Comparison of ENCODE assay signal across 21 mouse cellular contexts in the genomic region with DNA sequence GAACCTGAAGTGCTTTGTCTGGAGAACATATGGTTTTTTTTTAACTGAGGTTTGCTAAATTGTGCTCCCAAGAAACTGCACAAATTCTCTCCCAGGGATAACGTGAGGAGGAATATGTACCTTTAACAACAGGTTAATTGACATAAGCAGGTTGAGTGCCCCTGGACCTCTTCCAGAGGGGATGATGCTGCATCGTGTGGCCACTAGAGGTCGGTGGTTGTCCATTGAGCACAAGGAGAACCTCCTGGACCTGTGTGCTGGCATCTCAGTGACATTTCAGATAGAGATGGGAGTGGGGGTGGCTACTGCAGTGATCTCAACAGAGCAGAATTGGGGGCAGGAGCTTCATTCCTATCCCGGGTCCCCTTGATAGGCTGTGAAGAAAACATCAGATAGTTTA. TPM values are rescaled to one million over a fixed set of nuclear protein-coding genes. Genes with fewer than 3 reads are reported as not detected.
A peak's percentile ranks its signal among the peaks of the same experiment; 100 is the strongest.
DNase-seq lines count a peak whose midpoint lies in the region; ATAC-seq and TF ChIP-seq lines count a peak whose summit lies in the region.
"Not testable (repeated sequence)": the region's sequence is repeated elsewhere in the genome, so short reads cannot be mapped to it uniquely, and the experiment has no call there.
"Had no signal": no experiment of that assay in that cellular context is flagged by ENCODE, and none has a peak within 500 bp of the region (broad histone marks: within the 10 kb centered on the region; RNA-seq: fewer than 3 reads in every experiment).

No protein-coding gene starts in this region.

- intact Hi-C loops in gastrocnemius, adult 2 months (cut with DNase I): not testable (repeated sequence)

- 52% methylated on average over 4 of the region's 4 CpGs for whole genome bisulfite sequencing in lung, embryonic 14.5 days

- H3K4me2 ChIP-seq in lung, embryonic 14.5 days: not testable (repeated sequence)

- not testable (repeated sequence) for TF ChIP-seq POLR2A in ES-Bruce4 (IDR thresholded peaks at IDR 0.05; ENCODE audit: insufficient read depth, low read length)

- not testable (repeated sequence) for ATAC-seq in lung, embryonic 14.5 days (ENCODE audit: insufficient read depth)

- not testable (repeated sequence) for H3K27me3 ChIP-seq in ES-Bruce4 (ENCODE audit: control insufficient read depth, insufficient read depth, low read length, poor library complexity, severe bottlenecking); lung, embryonic 14.5 days (ENCODE audit: insufficient read depth, low read length)

- not testable (repeated sequence) for TF ChIP-seq EP300 in ES-Bruce4 (IDR thresholded peaks at IDR 0.05; ENCODE audit: insufficient read depth, low read depth, low read length)

- not testable (repeated sequence) for H3K4me3 ChIP-seq in ES-Bruce4 (ENCODE audit: low read depth, low read length); gastrocnemius, adult 2 months; lung, embryonic 14.5 days (ENCODE audit: low read depth, low read length)

- not testable (repeated sequence) for H3K36me3 ChIP-seq in ES-Bruce4 (ENCODE audit: control insufficient read depth, insufficient read depth, low read length, poor library complexity, severe bottlenecking); lung, embryonic 14.5 days (ENCODE audit: insufficient read depth)

- not testable (repeated sequence) for H3K27ac ChIP-seq in ES-Bruce4 (ENCODE audit: insufficient read depth, low read length); gastrocnemius, adult 2 months; lung, embryonic 14.5 days (ENCODE audit: low read depth)

- not testable (repeated sequence) for H3K9ac ChIP-seq in ES-Bruce4 (ENCODE audit: low read depth, poor library complexity, severe bottlenecking); lung, embryonic 14.5 days

- H3K4me1 ChIP-seq in ES-Bruce4 (ENCODE audit: control insufficient read depth, insufficient read depth, low read length); lung, embryonic 14.5 days (ENCODE audit: insufficient read depth): not testable (repeated sequence)

- peak; percentile 21 for TF ChIP-seq CTCF in ES-Bruce4 (IDR thresholded peaks at IDR 0.05; ENCODE audit: low read depth, low read length)
- TF ChIP-seq CTCF in gastrocnemius, adult 2 months (IDR thresholded peaks at IDR 0.05): peak; percentile 49
- TF ChIP-seq CTCF in lung, embryonic 14.5 days (IDR thresholded peaks at IDR 0.05; ENCODE audit: low read depth): peak; percentile 17; the same call in 1 of the 2 replicates

- H3K9me3 ChIP-seq in ES-Bruce4 (replicated peaks; ENCODE audit: control insufficient read depth, insufficient read depth, low read length, poor library complexity, severe bottlenecking): peaks cover 11% of the 10 kb centered on the region
- H3K9me3 ChIP-seq in lung, embryonic 14.5 days (ENCODE audit: low read depth, low read length): not testable (repeated sequence)

- DNase-seq in adrenal gland, postnatal 25 days: peak; percentile 38
- DNase-seq in cerebellum, adult 9-10 months: peak; percentile 73
- DNase-seq in gastrocnemius, adult 2 months: peak; percentile 30
- DNase-seq in kidney, adult 8-10 months: peak; percentile 46 to 75
- peak; percentile 13 to 26 for DNase-seq in left cerebral cortex, adult 18-20 months (ENCODE audit: low spot score in 2 of 2)
- DNase-seq in lung, embryonic 14.5 days: peak; percentile 9
- DNase-seq in thymus, postnatal 14 days: peak; percentile 6

RNA-seq across cellular contexts. Expression of gene Gm6309, which starts 2.2 kb away (rescaled TPM):
- polyA plus RNA-seq in ES-Bruce4 (2011; ENCODE audit: insufficient read depth, insufficient read length, low read depth, missing spikeins): not detected in 2 replicates
- not detected in 2 replicates for total RNA-seq in adrenal gland, postnatal 25 days (2021)
- not detected for total RNA-seq in gastrocnemius, adult 2 months (2021)
- total RNA-seq in left cerebral cortex, adult 18-20 months (2021): not detected
- not detected in 2 replicates for polyA plus RNA-seq in lung, embryonic 14.5 days (2014; fragmentation: Nextera tagmentation; extraction: Ambion mirVana)
- total RNA-seq: granulocyte monocyte progenitor cell, adult 5-6 weeks; hematopoietic stem cell, adult 5-6 weeks; layer of hippocampus, adult 18-20 months; left cerebral cortex, adult 8-10 months; monocyte, adult 5-6 weeks had no signal
- polyA plus RNA-seq: activated CD4-positive, CD25-positive, alpha-beta regulatory T cell, adult 4 months; forebrain, embryonic 13.5 days; heart, embryonic 14.5 days; inflammation-experienced regulatory T-cells, adult 6 months; limb, embryonic 13.5 days; lung, embryonic 16.5 days; midbrain, embryonic 10.5 days; neural tube, embryonic 13.5 days had no signal

RNA-seq across cellular contexts. Expression of gene 1700001J03Rik, which starts 12.4 kb away (rescaled TPM):
- polyA plus RNA-seq in ES-Bruce4 (2011; ENCODE audit: insufficient read depth, insufficient read length, low read depth, missing spikeins): 0.94 TPM in 1 of 2 replicates, not detected in the other
- 2.1 TPM in 1 of 2 replicates, not detected in the other for total RNA-seq in adrenal gland, postnatal 25 days (2021)
- total RNA-seq in gastrocnemius, adult 2 months (2021): 1 to 10 TPM in 1 of 2 experiments, under 1 TPM in 1; 0.79 to 1.4 TPM
- under 1 TPM; 0.88 to 0.91 TPM for total RNA-seq in left cerebral cortex, adult 18-20 months (2021)
- not detected in 2 replicates for polyA plus RNA-seq in lung, embryonic 14.5 days (2014; fragmentation: Nextera tagmentation; extraction: Ambion mirVana)
- total RNA-seq: granulocyte monocyte progenitor cell, adult 5-6 weeks; hematopoietic stem cell, adult 5-6 weeks; monocyte, adult 5-6 weeks had no signal
- polyA plus RNA-seq: forebrain, embryonic 13.5 days; heart, embryonic 14.5 days; limb, embryonic 13.5 days; lung, embryonic 16.5 days; midbrain, embryonic 10.5 days had no signal

RNA-seq across cellular contexts. Expression of gene Gm5565, which starts 12.4 kb away (rescaled TPM):
- not detected in 2 replicates for polyA plus RNA-seq in ES-Bruce4 (2011; ENCODE audit: insufficient read depth, insufficient read length, low read depth, missing spikeins)
- total RNA-seq in adrenal gland, postnatal 25 days (2021): not detected in 2 replicates
- total RNA-seq in gastrocnemius, adult 2 months (2021): not detected
- total RNA-seq in left cerebral cortex, adult 18-20 months (2021): not detected
- polyA plus RNA-seq in lung, embryonic 14.5 days (2014; fragmentation: Nextera tagmentation; extraction: Ambion mirVana): not detected in 2 replicates
- total RNA-seq: granulocyte monocyte progenitor cell, adult 5-6 weeks; hematopoietic stem cell, adult 5-6 weeks; layer of hippocampus, adult 18-20 months; left cerebral cortex, adult 8-10 months; monocyte, adult 5-6 weeks had no signal
- polyA plus RNA-seq: activated CD4-positive, CD25-positive, alpha-beta regulatory T cell, adult 4 months; forebrain, embryonic 13.5 days; heart, embryonic 14.5 days; inflammation-experienced regulatory T-cells, adult 6 months; limb, embryonic 13.5 days; lung, embryonic 16.5 days; midbrain, embryonic 10.5 days; neural tube, embryonic 13.5 days had no signal

RNA-seq across cellular contexts. Expression of gene Rnf6, which starts 48.6 kb away (rescaled TPM):
- 29.6 and 40.2 TPM in 2 replicates for polyA plus RNA-seq in ES-Bruce4 (2011; ENCODE audit: insufficient read depth, insufficient read length, low read depth, missing spikeins)
- 69.2 and 69.8 TPM in 2 replicates for total RNA-seq in adrenal gland, postnatal 25 days (2021)
- 10 to 100 TPM; 40.9 to 41.5 TPM for total RNA-seq in gastrocnemius, adult 2 months (2021)
- total RNA-seq in left cerebral cortex, adult 18-20 months (2021): 10 to 100 TPM; 69.1 to 75.4 TPM
- 32.7 and 34.7 TPM in 2 replicates for polyA plus RNA-seq in lung, embryonic 14.5 days (2014; fragmentation: Nextera tagmentation; extraction: Ambion mirVana)

RNA-seq across cellular contexts. Expression of gene Cdk8, which starts 58.3 kb away (rescaled TPM):
- polyA plus RNA-seq in ES-Bruce4 (2011; ENCODE audit: insufficient read depth, insufficient read length, low read depth, missing spikeins): 76.5 and 81.2 TPM in 2 replicates
- 107 and 135 TPM in 2 replicates for total RNA-seq in adrenal gland, postnatal 25 days (2021)
- total RNA-seq in gastrocnemius, adult 2 months (2021): 10 to 100 TPM; 16.8 to 17.6 TPM
- 10 to 100 TPM; 43.2 to 44.0 TPM for total RNA-seq in left cerebral cortex, adult 18-20 months (2021)
- 28.4 and 29.8 TPM in 2 replicates for polyA plus RNA-seq in lung, embryonic 14.5 days (2014; fragmentation: Nextera tagmentation; extraction: Ambion mirVana)

Comparison
In these comparisons a context has a peak if more than half of its experiments do, and no peak if none do; other contexts are left out.
1. DNase-seq: peak in every context shown above with its lines; median percentile 73 in cerebellum, adult 9-10 months; 60 in kidney, adult 8-10 months; 38 in adrenal gland, postnatal 25 days; 30 in gastrocnemius, adult 2 months; 20 in left cerebral cortex, adult 18-20 months; 9 in lung, embryonic 14.5 days; 6 in thymus, postnatal 14 days.